9 mouse cellular contexts compared by ENCODE assay signal in genomic region chr2:150689223-150689800, GRCm38 (mm10). TPM values are rescaled to one million over a fixed set of nuclear protein-coding genes. Genes with fewer than 3 reads are reported as not detected.
A peak's percentile ranks its signal among the peaks of the same experiment; 100 is the strongest.
DNase-seq lines count a peak whose midpoint lies in the region; ATAC-seq and TF ChIP-seq lines count a peak whose summit lies in the region.
"Had no signal": no experiment of that assay in that cellular context is flagged by ENCODE, and none has a peak within 500 bp of the region (broad histone marks: within the 10 kb centered on the region; RNA-seq: fewer than 3 reads in every experiment).

TSS of gene Vsx1 (minus strand) at chr2:150689360.

- intact Hi-C loops in heart, postnatal 36 days (cut with DNase I) = no loop called here

- DNase-seq in heart, embryonic 10.5 days (ENCODE audit: low spot score) = no peak
- no peak for DNase-seq in heart, postnatal 36 days
- DNase-seq in ES-E14 (ENCODE audit: low read depth, low spot score) = no peak
- peak; percentile 21 for DNase-seq in midbrain, embryonic 10.5 days (ENCODE audit: low spot score)
- DNase-seq in urinary bladder, postnatal 10 days (ENCODE audit: low spot score) = no peak
- no peak for DNase-seq in yolk sac, embryonic 10.5 days (ENCODE audit: low spot score)

- peak within 1 kb of the TSS; percentile 60 for H3K4me3 ChIP-seq in heart, embryonic 10.5 days
- H3K4me3 ChIP-seq in ES-E14 (ENCODE audit: insufficient read depth in 1 of 2, low read depth in 1 of 2, low read length in 2 of 2, poor library complexity in 1 of 2, severe bottlenecking in 1 of 2) = peak within 1 kb of the TSS; percentile 59 to 69
- H3K4me3 ChIP-seq in hindbrain, embryonic 12.5 days = peak within 1 kb of the TSS; percentile 40
- H3K4me3 ChIP-seq in midbrain, embryonic 10.5 days = peak within 1 kb of the TSS; percentile 59
- H3K4me3 ChIP-seq: megakaryocyte, embryonic 14.5 days had no signal

- in situ Hi-C loops in ES-E14 (cut with MboI; ENCODE audit: low sequenced_read_pairs in 2 of 2, unreplicated experiment in 2 of 2) = no loop called here

- H3K9ac ChIP-seq in ES-E14 (ENCODE audit: insufficient read depth, low read depth, low read length, poor library complexity, severe bottlenecking) = peak within 1 kb of the TSS; percentile 61
- peak within 1 kb of the TSS; percentile 50 for H3K9ac ChIP-seq in hindbrain, embryonic 12.5 days

- no peaks in the 10 kb centered on the region for H3K36me3 ChIP-seq in heart, embryonic 10.5 days
- no peaks in the 10 kb centered on the region for H3K36me3 ChIP-seq in ES-E14 (ENCODE audit: control insufficient read depth, insufficient read depth, low read length, poor library complexity, severe bottlenecking)
- H3K36me3 ChIP-seq in hindbrain, embryonic 12.5 days = no peaks in the 10 kb centered on the region
- H3K36me3 ChIP-seq in midbrain, embryonic 10.5 days = no peaks in the 10 kb centered on the region

- peak within 1 kb of the TSS; percentile 65 for H3K4me2 ChIP-seq in hindbrain, embryonic 12.5 days (replicated peaks)

- peaks cover 11% of the 10 kb centered on the region for H3K4me1 ChIP-seq in heart, embryonic 10.5 days
- no peaks in the 10 kb centered on the region for H3K4me1 ChIP-seq in ES-E14 (ENCODE audit: control insufficient read depth in 2 of 2, insufficient read depth in 2 of 2, low read length in 2 of 2, poor library complexity in 1 of 2)
- peaks cover 14% of the 10 kb centered on the region for H3K4me1 ChIP-seq in hindbrain, embryonic 12.5 days
- H3K4me1 ChIP-seq in midbrain, embryonic 10.5 days = peaks cover 30% of the 10 kb centered on the region

- ATAC-seq in hindbrain, embryonic 12.5 days (ENCODE audit: low FRiP score) = peak; percentile 15; the same call in 1 of the 2 replicates
- no peak for ATAC-seq in activated CD4-positive, CD25-positive, alpha-beta regulatory T cell, adult 4 months

- H3K27me3 ChIP-seq in heart, embryonic 10.5 days (ENCODE audit: insufficient read depth, poor library complexity, severe bottlenecking) = peaks cover 82% of the 10 kb centered on the region
- H3K27me3 ChIP-seq in hindbrain, embryonic 12.5 days = peaks cover 84% of the 10 kb centered on the region
- H3K27me3 ChIP-seq in midbrain, embryonic 10.5 days (ENCODE audit: low read depth, poor library complexity, severe bottlenecking) = peaks cover 88% of the 10 kb centered on the region

- H3K27ac ChIP-seq in heart, embryonic 10.5 days = no peak within 1 kb of the TSS
- no peak within 1 kb of the TSS for H3K27ac ChIP-seq in ES-E14 (ENCODE audit: insufficient read depth, low read depth, low read length, poor library complexity, severe bottlenecking)
- no peak within 1 kb of the TSS for H3K27ac ChIP-seq in hindbrain, embryonic 12.5 days
- no peak within 1 kb of the TSS for H3K27ac ChIP-seq in midbrain, embryonic 10.5 days (replicated peaks)

- no peaks in the 10 kb centered on the region for H3K9me3 ChIP-seq in heart, embryonic 10.5 days
- H3K9me3 ChIP-seq in ES-E14 (ENCODE audit: control insufficient read depth, insufficient read depth, low read depth, low read length) = no peaks in the 10 kb centered on the region
- H3K9me3 ChIP-seq in hindbrain, embryonic 12.5 days (replicated peaks) = no peaks in the 10 kb centered on the region
- H3K9me3 ChIP-seq in midbrain, embryonic 10.5 days (replicated peaks) = no peaks in the 10 kb centered on the region

- 37% methylated on average over 16 of the region's 16 CpGs for WGBS in heart, embryonic 10.5 days
- WGBS in hindbrain, embryonic 12.5 days = 45% methylated on average over 16 of the region's 16 CpGs
- WGBS in midbrain, embryonic 10.5 days = 31% methylated on average over 16 of the region's 16 CpGs

TF ChIP-seq in ES-E14, 5 proteins besides CTCF, POLR2A, EP300 and RAD21:
- TF ChIP-seq MAFK (IDR thresholded peaks at IDR 0.05; ENCODE audit: insufficient read depth, low read depth, low read length) = no peak
- TF ChIP-seq CHD2 (IDR thresholded peaks at IDR 0.05; ENCODE audit: low read depth, low read length) = no peak
- TF ChIP-seq HCFC1 (IDR thresholded peaks at IDR 0.05; ENCODE audit: borderline replicate concordance, insufficient read depth, low read length) = no peak
- no peak for TF ChIP-seq ZNF384 (IDR thresholded peaks at IDR 0.05; ENCODE audit: low read depth, low read length)
- TF ChIP-seq ZC3H11A (IDR thresholded peaks at IDR 0.05; ENCODE audit: borderline replicate concordance, low read depth, low read length) = no peak

RNA-seq across cellular contexts. Expression of gene Vsx1, which starts in this region (rescaled TPM):
- not detected in 2 replicates for polyA plus RNA-seq in heart, embryonic 10.5 days (2016; fragmentation: Nextera tagmentation; extraction: Ambion mirVana)
- total RNA-seq in heart, postnatal 36 days (2021) = not detected
- total RNA-seq in ES-E14 (2012; rRNA removed) = 0.13 TPM in 1 of 2 replicates, not detected in the other
- 1.0 and 1.3 TPM in 2 replicates for polyA plus RNA-seq in hindbrain, embryonic 12.5 days (2016; fragmentation: Nextera tagmentation; extraction: Ambion mirVana)
- polyA plus RNA-seq in midbrain, embryonic 10.5 days (2016; fragmentation: Nextera tagmentation; extraction: Ambion mirVana) = 0.19 and 0.56 TPM in 2 replicates
- not detected for polyA plus RNA-seq in activated CD4-positive, CD25-positive, alpha-beta regulatory T cell, adult 4 months (2017; shearing (Covaris generic))

Comparison
In these comparisons a context has a peak if more than half of its experiments do, and no peak if none do; other contexts are left out.
1. Peak in DNase-seq and H3K4me3 ChIP-seq in midbrain, embryonic 10.5 days; RNA of the gene not detected or under 1 TPM.